Mouse (Mus musculus) frontal cortex, postnatal 14 days (tissue): ENCODE results near the gene Ssr1.

Experiments
- DNase-seq, 2 experiments: peaks; one replicate each; pipeline ENCODE4 v3.0.0; 2022; ENCODE audit warnings: low spot score in 2 of 2

The Ssr1 gene

DNA sequence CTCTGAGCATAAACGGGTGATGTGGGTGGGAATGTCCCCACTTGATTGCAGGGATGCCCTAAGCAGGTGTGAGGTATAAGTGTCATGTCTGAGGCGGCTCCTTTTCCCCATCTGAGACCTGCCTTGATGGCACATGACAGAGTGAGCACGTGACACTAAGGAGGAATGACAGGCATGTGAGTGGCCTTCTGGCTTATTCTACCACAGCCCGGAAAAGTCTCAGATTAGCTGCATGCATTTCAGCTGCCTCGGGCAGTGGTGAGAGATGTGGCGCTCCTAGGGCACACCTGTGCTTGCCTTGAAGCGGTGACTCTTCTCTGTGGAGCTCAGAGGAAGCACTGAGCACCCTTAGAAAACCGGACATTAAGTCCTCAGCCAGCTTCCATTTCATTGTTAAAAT is 48.6 kb downstream of the Ssr1 start:
- DNase-seq, result no peak

DNA sequence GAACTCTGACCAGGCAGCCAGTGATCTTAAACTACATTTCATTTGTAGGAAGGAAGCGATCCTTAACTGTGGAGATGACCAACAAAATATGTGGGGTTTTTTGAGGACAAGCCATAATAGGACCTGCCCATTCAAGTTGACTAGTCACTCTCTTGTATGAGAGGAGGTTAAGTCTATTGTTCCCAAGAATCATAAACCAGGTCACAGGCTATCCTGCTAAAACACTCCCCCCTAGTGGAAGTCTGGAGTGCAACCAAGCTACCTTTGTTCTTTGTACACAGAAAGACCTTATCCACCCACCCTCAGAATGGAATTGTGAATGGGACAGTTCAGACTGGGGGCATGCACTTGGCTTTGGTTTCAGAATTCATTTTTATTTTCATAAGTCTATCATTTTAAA is 49.7 kb downstream of the Ssr1 start:
- DNase-seq, result no peak

DNA sequence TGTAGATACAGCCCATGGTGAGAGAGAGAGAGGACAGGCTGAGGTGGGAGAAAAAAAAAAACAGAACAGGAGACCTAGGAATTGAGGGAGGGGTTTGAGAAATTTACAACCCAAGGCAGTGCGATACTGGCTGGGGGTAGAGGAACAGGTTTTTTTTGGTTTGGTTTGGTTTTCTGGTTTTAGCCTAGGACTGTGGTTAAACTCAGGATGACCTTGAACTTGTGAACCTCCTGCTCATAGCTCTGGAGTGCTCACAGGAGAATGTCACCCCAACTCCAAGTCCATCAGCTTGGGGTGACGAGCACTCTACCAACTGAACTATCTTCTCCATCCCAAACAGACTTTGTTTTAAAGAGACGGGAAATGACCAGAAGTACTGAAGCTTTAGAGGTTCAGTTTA is 50.6 kb downstream of the Ssr1 start:
- DNase-seq, result no peak

DNA sequence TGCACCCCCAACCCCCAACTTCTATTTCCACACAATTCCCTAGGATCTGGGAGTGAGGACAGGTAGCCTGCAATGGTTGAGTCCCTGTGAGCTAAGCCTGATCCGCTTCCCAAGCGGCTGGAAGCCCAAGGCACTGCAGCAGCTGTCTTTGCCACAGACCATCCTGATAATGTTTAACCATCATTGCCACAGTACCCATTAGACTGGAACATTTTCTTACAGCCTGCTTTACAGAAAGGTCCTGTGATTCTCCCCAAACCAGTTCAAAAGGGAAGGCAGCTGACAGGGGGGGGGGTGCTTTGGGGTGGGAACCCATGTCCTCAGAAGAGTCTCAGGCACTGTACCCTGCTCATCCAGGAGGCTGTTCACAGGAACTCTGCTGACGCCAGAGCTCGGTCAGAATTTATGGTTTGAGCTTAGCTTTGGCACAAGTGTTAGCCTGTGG is 51.1 kb downstream of the Ssr1 start:
- no peak for DNase-seq

- DNase-seq, result no peak
These were observed 51.8 kb downstream of the Ssr1 start for GRCm38 (mm10) chr13:37941950-37942886.

DNA sequence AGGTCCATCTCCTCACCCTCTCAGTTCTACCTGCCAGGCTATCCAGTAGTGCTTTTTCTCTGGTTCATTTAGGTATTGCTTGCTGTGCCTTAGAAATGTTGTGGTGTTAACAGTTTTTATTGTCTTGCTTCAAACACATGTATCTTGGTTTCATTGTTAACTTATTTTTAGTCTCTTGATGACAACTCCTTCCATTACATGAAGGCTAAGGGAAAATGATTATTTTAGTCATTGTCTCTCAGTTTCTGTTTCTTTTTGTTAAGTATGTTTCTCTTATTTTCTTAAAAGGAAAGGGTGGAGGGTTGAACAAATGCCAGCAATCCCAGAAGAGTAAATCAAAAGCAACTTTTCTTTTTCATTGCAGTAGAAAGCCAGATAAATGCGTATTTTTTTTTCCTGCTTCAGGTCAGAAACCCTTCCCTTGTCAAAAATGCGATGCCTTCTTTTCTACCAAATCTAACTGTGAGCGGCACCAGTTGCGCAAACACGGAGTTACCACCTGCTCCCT is 52.8 kb downstream of the Ssr1 start:
- DNase-seq, result no peak

DNA sequence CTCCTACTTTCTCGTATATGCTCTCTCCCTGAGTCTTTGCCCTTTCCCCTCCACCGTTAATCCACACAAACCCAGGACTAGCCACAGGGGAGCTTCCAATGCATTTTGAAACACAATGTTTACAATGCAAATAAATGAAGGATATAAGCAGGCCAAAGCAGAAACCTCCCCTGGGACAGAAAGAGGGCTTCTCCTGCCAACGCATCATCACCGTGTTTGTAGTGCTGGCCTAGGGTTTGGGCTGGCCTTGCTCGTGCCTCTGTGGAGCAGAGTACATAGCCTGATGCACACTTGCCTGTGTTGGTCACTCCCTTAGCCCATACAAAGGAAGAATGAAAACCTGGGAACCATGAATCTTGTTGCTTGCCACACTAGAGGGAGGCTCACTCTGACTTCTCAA is 53.4 kb downstream of the Ssr1 start:
- no peak for DNase-seq

- DNase-seq, result no peak
These were observed 53.9 kb downstream of the Ssr1 start for GRCm38 (mm10) chr13:37940167-37940566.

GRCm38 (mm10) chr13:37936351-37936750 is 57.7 kb downstream of the Ssr1 start:
- DNase-seq, result no peak

- no peak for DNase-seq
These were observed 59.1 kb downstream of the Ssr1 start for GRCm38 (mm10) chr13:37934920-37935319.

DNA sequence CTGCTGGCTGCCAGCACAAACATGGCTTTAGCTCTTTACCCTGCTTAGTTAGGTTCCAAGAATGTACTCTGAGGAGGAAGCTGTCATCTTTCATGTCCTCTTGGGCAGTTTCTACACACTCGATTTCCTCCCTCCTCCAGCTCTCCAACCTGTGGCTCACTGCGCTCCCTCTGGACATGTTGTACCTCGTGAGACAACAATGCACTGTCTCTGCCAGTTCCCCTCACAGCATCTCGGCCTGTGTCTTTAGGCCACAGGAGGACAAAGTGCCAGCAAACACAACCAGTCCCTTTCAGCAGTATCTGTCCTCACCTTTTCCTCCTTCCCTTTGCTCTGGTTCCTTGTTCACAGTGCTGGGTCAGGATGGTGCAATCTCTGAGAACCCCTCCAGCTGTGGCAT is 59.9 kb downstream of the Ssr1 start:
- DNase-seq, result no peak

GRCm38 (mm10) chr13:37931210-37931922 is 62.7 kb downstream of the Ssr1 start:
- no peak for DNase-seq

- DNase-seq, result no peak
These were observed 63.4 kb downstream of the Ssr1 start for GRCm38 (mm10) chr13:37930621-37931020.

DNA sequence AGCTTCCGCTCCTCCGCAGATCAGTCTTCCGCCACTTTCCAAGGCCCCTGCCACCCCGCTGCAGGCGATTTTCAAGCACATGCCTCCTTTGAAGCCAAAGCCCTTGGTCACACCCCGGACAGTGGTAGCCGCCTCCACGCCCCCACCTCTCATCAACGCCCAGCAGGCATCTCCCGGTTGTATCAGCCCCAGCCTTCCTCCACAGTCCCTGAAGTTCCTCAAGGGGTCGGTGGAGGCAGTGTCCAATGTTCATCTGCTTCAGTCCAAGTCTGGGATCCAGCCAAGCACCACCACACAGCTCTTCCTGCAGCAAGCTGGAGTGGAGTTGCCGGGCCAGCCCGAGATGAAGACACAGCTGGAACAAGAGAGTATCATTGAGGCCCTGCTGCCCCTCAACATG is 63.9 kb downstream of the Ssr1 start:
- no peak for DNase-seq

DNA sequence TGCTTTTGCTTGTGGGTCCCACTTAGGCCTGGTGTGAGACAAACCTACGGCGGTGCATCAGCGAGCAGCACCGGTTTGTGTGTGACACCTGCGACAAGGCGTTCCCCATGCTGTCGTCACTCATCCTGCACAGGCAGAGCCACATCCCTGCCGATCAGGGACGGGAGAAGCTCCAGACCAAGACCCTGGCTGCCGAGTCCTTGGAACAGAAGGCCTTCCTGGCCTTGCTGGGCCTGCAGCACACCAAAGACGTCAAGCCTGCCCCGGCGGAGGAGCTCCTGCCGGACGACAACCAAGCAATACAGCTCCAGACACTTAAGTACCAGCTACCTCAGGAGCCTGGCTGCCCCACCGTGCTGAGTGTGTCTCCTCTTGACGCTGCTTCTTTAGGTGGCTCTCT is 64.5 kb downstream of the Ssr1 start:
- DNase-seq, result no peak

- DNase-seq, result no peak
These were observed 67.6 kb downstream of the Ssr1 start for GRCm38 (mm10) chr13:37926394-37926793.

DNA sequence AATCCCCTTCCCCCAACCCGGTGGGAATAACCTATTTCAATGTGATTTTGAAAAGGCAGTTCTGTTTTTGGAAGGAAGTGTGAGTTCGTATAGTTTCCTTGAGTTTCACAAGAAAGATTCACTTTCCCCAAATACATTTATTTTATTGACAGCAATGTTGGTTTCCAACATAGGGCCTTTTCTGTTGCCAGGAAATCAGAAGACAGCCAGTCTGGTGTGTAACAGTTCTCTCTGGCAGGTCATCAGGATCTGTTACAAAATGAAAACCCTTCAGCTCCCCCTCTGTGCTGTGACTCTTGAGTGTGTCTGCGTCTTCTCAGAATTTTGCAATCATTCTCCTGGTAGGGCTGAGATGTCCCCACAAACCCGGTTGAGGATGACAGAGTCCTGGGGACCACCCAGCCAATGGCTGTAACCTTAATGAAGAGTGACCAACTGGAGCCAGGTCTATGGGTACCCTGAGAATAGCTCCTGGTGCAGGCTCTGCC is 69.5 kb downstream of the Ssr1 start:
- DNase-seq, result no peak

- DNase-seq, result no peak
These were observed 70.2 kb downstream of the Ssr1 start for GRCm38 (mm10) chr13:37923643-37924460.

GRCm38 (mm10) chr13:37923091-37923490 is 70.9 kb downstream of the Ssr1 start:
- no peak for DNase-seq

DNA sequence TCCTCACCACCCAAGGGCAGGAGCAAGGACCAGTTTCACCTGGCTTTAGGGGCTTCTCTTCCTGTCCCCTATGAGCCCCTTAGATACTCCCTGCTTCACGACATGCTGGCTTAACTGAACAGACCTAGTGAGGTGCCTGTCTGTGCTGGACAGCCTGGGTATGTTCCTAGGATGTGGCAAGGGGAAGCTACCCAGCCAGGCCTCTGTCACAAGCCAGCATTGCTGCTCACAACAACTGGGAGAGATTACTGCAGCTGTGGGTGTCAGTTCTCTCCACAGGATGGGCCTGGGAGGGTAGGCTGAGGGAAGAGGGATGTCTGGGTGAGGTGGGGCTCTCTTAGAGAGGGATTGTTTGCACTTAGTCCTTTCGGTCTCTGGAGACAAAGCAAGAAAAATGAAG is 73.3 kb downstream of the Ssr1 start:
- DNase-seq, result no peak

- no peak for DNase-seq
These were observed 74.2 kb downstream of the Ssr1 start for GRCm38 (mm10) chr13:37919711-37920277.
